Mouse (Mus musculus): Measurements from ENCODE around the gene Camk2b. TPM values are rescaled to one million over a fixed set of nuclear protein-coding genes. Genes with fewer than 3 reads are reported as not detected.
"Not testable (repeated sequence)": the region's sequence is repeated elsewhere in the genome, so short reads cannot be mapped to it uniquely, and the experiment has no call there.

Gene Camk2b
- polyA plus RNA-seq, 1 experiment from 2014 or later: 3.4 TPM

DNA sequence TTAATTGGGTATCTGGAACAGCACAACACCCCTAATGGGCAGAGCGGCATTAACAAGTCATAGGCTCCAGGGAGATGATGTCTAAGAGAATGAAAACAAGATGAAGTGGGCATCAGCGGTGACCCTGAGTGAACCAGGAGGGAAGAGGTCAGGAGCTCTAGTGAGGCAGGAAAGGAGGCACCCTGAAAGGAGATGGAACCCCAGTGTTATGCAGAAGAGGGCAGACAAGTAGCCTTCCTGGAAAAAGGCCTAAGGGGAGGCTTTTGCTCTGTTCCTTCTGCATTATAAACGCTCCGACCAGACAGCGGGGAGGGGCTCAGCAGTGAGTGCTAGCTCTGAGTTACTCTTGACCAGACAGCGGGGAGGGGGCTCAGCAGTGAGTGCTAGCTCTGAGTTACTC is 123.2 kb downstream of the Camk2b start:
- H3K9me3 ChIP-seq (ENCODE audit: control insufficient read depth, low read length): no peaks in the 10 kb centered on the region
- H3K27ac ChIP-seq (ENCODE audit: low read depth): no peak overlapping the region
- H3K27me3 ChIP-seq (replicated peaks; ENCODE audit: control insufficient read depth, insufficient read depth, low read length): no peaks in the 10 kb centered on the region
- H3K4me2 ChIP-seq (ENCODE audit: low read length): no peak overlapping the region
- no peaks in the 10 kb centered on the region for H3K36me3 ChIP-seq (ENCODE audit: control insufficient read depth, insufficient read depth, low read length)
- 74% methylated on average over 6 of the region's 6 CpGs for WGBS
- DNase-seq (ENCODE audit: low spot score) (peak; percentile 9), ATAC-seq (replicated peaks; ENCODE audit: low FRiP score, low TSS enrichment, low read depth) (no peak)
- H3K9ac ChIP-seq (ENCODE audit: low read length): no peak overlapping the region
- H3K4me3 ChIP-seq (ENCODE audit: low read depth, low read length): no peak overlapping the region
- peaks cover 2% of the 10 kb centered on the region; the same call in 1 of the 2 replicates for H3K4me1 ChIP-seq (replicated peaks; ENCODE audit: control insufficient read depth, insufficient read depth, low read length)

DNA sequence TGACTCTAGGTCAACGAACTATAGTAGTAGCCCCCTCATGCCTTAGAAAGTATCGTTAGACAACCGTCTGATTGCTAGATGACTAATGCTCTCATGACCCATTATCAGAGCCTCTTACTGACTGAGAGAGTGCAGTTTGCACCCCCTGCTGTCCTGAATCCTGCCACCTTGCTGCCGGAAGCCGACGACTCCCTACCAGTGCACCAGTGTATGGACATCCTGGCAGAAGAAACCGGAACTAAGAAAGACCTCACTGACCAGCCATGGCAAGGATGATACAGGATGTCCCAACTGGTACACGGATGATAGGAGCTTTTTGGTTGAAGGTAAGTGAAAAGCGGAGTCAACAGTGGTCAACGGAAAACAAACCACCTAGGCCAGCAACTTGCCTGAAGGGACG is 131.6 kb downstream of the Camk2b start:
- not testable (repeated sequence) for H3K9ac ChIP-seq (ENCODE audit: low read length); H3K4me3 ChIP-seq (ENCODE audit: low read depth, low read length)

DNA sequence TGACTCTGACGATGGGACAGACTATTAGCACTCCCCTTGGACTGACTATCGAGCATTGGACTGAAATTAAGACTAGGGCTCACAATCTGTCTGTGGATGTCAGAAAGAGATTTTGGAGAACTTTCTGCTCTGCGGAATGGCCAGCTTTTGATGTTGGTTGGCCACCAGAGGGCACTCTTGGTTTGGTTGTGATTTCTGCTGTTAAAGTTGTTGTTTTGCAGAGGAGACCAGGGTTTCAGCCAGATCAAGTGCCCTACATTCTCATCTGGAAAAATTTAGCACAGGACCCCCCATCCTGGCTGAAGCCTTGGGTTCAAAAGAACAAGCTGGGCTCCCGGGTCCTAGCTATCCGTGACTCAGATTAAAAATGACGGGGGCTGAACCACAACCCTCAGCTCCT is 134.2 kb downstream of the Camk2b start:
- not testable (repeated sequence) for H3K9me3 ChIP-seq (ENCODE audit: control insufficient read depth, low read length); H3K4me2 ChIP-seq (ENCODE audit: low read length); H3K9ac ChIP-seq (ENCODE audit: low read length); H3K27me3 ChIP-seq (replicated peaks; ENCODE audit: control insufficient read depth, insufficient read depth, low read length); DNase-seq (ENCODE audit: low spot score); H3K4me3 ChIP-seq (ENCODE audit: low read depth, low read length); H3K36me3 ChIP-seq (ENCODE audit: control insufficient read depth, insufficient read depth, low read length); ATAC-seq (replicated peaks; ENCODE audit: low FRiP score, low TSS enrichment, low read depth); H3K27ac ChIP-seq (ENCODE audit: low read depth); H3K4me1 ChIP-seq (replicated peaks; ENCODE audit: control insufficient read depth, insufficient read depth, low read length)
- WGBS: 91% methylated on average over 6 of the region's 6 CpGs

More for the DNA sequence above, 131.6 kb downstream of the Camk2b start:
- not testable (repeated sequence) for H3K9me3 ChIP-seq (ENCODE audit: control insufficient read depth, low read length); H3K36me3 ChIP-seq (ENCODE audit: control insufficient read depth, insufficient read depth, low read length); ATAC-seq (replicated peaks; ENCODE audit: low FRiP score, low TSS enrichment, low read depth); H3K4me1 ChIP-seq (replicated peaks; ENCODE audit: control insufficient read depth, insufficient read depth, low read length); H3K27ac ChIP-seq (ENCODE audit: low read depth); H3K27me3 ChIP-seq (replicated peaks; ENCODE audit: control insufficient read depth, insufficient read depth, low read length); H3K4me2 ChIP-seq (ENCODE audit: low read length)
- WGBS: 95% methylated on average over 11 of the region's 11 CpGs
- DNase-seq (ENCODE audit: low spot score): peak; percentile 23

DNA sequence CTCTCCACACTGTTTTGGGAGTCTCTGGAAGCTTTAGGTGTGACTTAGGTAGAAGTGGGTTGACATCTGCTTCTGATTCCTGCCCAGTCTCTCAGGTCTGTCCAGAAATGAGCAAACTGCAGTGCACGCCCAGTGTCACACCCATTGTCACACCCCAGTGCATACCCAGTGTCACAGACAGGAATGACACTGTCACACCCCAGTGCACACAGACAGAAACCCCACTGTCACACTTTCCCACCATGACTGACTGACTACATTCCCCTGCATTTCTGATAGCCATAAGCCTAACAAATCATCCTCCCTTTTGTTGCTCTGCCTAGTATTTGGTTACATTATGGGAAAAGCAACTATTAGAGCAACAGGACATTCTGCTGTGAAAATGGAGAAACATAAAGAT is 135.6 kb downstream of the Camk2b start:
- H3K27ac ChIP-seq (ENCODE audit: low read depth): no peak overlapping the region
- no peaks in the 10 kb centered on the region for H3K36me3 ChIP-seq (ENCODE audit: control insufficient read depth, insufficient read depth, low read length)
- ATAC-seq (replicated peaks; ENCODE audit: low FRiP score, low TSS enrichment, low read depth) (no peak), DNase-seq (ENCODE audit: low spot score) (no peak)
- no peak overlapping the region for H3K4me3 ChIP-seq (ENCODE audit: low read depth, low read length)
- no peak overlapping the region for H3K9ac ChIP-seq (ENCODE audit: low read length)
- H3K9me3 ChIP-seq (ENCODE audit: control insufficient read depth, low read length): 0 out of 2 replicates have a peak, but pooled peaks cover 3% of the 10 kb centered on the region
- 82% methylated on average over 1 of the region's 1 CpGs for WGBS
- no peaks in the 10 kb centered on the region for H3K27me3 ChIP-seq (replicated peaks; ENCODE audit: control insufficient read depth, insufficient read depth, low read length)
- H3K4me2 ChIP-seq (ENCODE audit: low read length): no peak overlapping the region
- H3K4me1 ChIP-seq (replicated peaks; ENCODE audit: control insufficient read depth, insufficient read depth, low read length): no peaks in the 10 kb centered on the region

DNA sequence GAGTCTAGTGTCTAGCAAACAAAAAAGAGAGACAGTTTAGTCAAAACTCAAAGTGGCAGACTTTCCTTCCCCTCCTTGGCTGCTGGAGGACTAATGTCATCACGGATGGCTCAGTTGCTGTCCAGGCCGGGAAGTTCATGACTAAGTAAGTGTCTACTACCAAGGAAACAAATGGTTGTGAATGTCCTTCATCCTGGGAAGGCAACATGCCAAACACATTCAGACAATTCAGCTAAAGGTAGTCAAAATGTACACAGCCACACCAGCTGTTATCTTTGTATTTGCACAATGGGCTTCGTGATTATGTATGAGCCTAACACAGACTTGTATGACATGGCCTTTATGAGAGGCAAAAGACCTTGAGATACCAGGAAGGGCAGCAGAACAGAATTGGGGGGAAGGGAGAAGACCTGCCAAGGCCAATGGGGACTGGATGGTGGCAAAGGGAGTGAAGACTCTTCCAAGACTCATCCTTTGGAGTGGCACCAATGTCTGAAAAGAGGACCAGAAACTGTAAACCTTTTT is 139.4 kb downstream of the Camk2b start:
- ATAC-seq (replicated peaks; ENCODE audit: low FRiP score, low TSS enrichment, low read depth): no peak
- H3K27ac ChIP-seq (ENCODE audit: low read depth): no peak overlapping the region
- no peaks in the 10 kb centered on the region for H3K9me3 ChIP-seq (ENCODE audit: control insufficient read depth, low read length)
- DNase-seq (ENCODE audit: low spot score): no peak
- no peaks in the 10 kb centered on the region for H3K4me1 ChIP-seq (replicated peaks; ENCODE audit: control insufficient read depth, insufficient read depth, low read length)
- H3K27me3 ChIP-seq (replicated peaks; ENCODE audit: control insufficient read depth, insufficient read depth, low read length): no peaks in the 10 kb centered on the region
- no peak overlapping the region for H3K4me3 ChIP-seq (ENCODE audit: low read depth, low read length)
- no peak overlapping the region for H3K9ac ChIP-seq (ENCODE audit: low read length)
- H3K4me2 ChIP-seq (ENCODE audit: low read length): no peak overlapping the region
- WGBS: 86% methylated on average over 3 of the region's 3 CpGs
- H3K36me3 ChIP-seq (ENCODE audit: control insufficient read depth, insufficient read depth, low read length): no peaks in the 10 kb centered on the region

DNA sequence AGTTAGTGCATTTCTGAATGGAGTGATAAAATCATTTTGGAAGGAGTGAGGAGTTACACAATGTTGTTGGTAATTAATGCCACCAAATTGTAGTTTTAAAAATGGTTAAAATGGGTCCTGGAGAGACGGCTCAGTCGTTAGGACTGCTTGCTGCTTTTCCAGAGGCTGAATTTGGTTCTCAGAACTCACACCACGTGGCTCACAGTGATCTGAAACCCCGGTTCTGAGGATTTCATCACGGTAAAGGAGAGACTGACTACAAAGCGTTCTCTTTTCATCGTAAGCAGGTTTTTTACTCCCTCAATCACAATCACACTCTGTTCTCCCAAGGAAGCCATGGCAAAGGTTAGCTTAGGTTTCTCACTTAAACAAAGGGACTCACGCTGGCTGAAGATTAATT is 141.5 kb downstream of the Camk2b start:
- whole genome bisulfite sequencing: 68% methylated on average over 8 of the region's 8 CpGs
- H3K4me3 ChIP-seq (ENCODE audit: low read depth, low read length): no peak overlapping the region
- no peaks in the 10 kb centered on the region for H3K36me3 ChIP-seq (ENCODE audit: control insufficient read depth, insufficient read depth, low read length)

DNA sequence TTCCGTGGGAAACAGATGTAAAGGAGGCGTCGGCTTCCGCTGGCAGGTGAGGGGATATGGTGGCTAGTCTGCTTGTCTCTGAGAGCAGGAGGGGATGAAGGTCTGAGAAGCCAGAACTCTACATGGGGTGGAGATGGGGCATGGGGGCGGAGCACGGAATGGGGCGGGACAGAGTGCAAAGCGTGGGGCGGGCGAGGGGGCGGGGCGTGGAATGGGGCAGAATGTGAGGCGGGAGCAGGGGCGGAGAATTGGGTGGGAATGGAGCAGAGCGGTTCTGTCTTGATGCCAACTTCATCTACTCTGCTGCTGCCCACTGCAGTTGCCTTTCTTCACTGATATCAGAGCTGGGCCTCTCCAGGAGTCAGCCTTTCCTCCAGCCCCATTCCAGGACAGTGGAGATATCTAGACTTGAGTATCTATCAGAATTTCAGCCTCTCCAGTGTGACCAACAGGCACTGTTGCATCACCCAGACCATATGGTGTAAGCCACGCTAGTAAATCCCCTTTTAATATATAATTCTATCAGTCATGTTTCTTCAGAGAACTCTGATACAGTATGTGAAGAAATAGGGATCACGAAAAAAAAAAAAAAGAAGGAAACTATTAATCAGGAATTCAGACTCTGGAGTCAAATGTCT is 145.7 kb downstream of the Camk2b start:
- H3K4me3 ChIP-seq (ENCODE audit: low read depth, low read length): no peak overlapping the region
- H3K36me3 ChIP-seq (ENCODE audit: control insufficient read depth, insufficient read depth, low read length): no peaks in the 10 kb centered on the region
- WGBS: 35% methylated on average over 17 of the region's 17 CpGs
- ATAC-seq (replicated peaks; ENCODE audit: low FRiP score, low TSS enrichment, low read depth) (no peak), DNase-seq (ENCODE audit: low spot score) (no peak)
- no peaks in the 10 kb centered on the region for H3K9me3 ChIP-seq (ENCODE audit: control insufficient read depth, low read length)
- H3K27me3 ChIP-seq (replicated peaks; ENCODE audit: control insufficient read depth, insufficient read depth, low read length): no peaks in the 10 kb centered on the region
- H3K9ac ChIP-seq (ENCODE audit: low read length): no peak overlapping the region
- no peak overlapping the region for H3K27ac ChIP-seq (ENCODE audit: low read depth)
- H3K4me1 ChIP-seq (replicated peaks; ENCODE audit: control insufficient read depth, insufficient read depth, low read length): no peaks in the 10 kb centered on the region
- H3K4me2 ChIP-seq (ENCODE audit: low read length): peak overlapping the region; percentile 15

More for the DNA sequence above, 141.5 kb downstream of the Camk2b start:
- Histone ChIP-seq H3K9ac (ENCODE audit: low read length) (no peak overlapping the region), H3K4me2 (ENCODE audit: low read length) (no peak overlapping the region), H3K9me3 (ENCODE audit: control insufficient read depth, low read length) (no peaks in the 10 kb centered on the region), H3K27me3 (replicated peaks; ENCODE audit: control insufficient read depth, insufficient read depth, low read length) (no peaks in the 10 kb centered on the region), H3K4me1 (replicated peaks; ENCODE audit: control insufficient read depth, insufficient read depth, low read length) (no peaks in the 10 kb centered on the region), H3K27ac (ENCODE audit: low read depth) (no peak overlapping the region)
- DNase-seq (ENCODE audit: low spot score): no peak
- no peak for ATAC-seq (replicated peaks; ENCODE audit: low FRiP score, low TSS enrichment, low read depth)

All from intestine, embryonic 14.5 days (tissue).